Mouse (Mus musculus): ENCODE data around the gene Fem1a. TPM values are rescaled to one million over a fixed set of nuclear protein-coding genes. Genes with fewer than 3 reads are reported as not detected.
A peak's percentile ranks its signal among the peaks of the same experiment; 100 is the strongest.

Gene Fem1a
- polyA plus RNA-seq, 1 experiment: 43.6 TPM

GRCm38 (mm10) chr17:56273482-56273881 lies 16.9 kb downstream of the Fem1a start:
- H3K4me3 ChIP-seq: no peak overlapping the region
- TF ChIP-seq POLR2AphosphoS2 (IDR thresholded peaks at IDR 0.05; ENCODE audit: insufficient read length, low read depth) (no peak), REST (IDR thresholded peaks at IDR 0.05; ENCODE audit: insufficient read depth, insufficient read length) (no peak), POLR2A (IDR thresholded peaks at IDR 0.05; ENCODE audit: insufficient read length, low read depth) (no peak), E2F4 (IDR thresholded peaks at IDR 0.05; ENCODE audit: insufficient read depth) (no peak), MAX (IDR thresholded peaks at IDR 0.05; ENCODE audit: low read depth) (no peak), MYOD1 (IDR thresholded peaks at IDR 0.05; ENCODE audit: control insufficient read depth in 1 of 3, insufficient read length in 2 of 3, low read depth in 2 of 3) (no peak), USF1 (IDR thresholded peaks at IDR 0.05; ENCODE audit: low read depth) (no peak), CEBPB (IDR thresholded peaks at IDR 0.05; ENCODE audit: insufficient read depth, poor library complexity, severe bottlenecking) (no peak), TCF12 (IDR thresholded peaks at IDR 0.05; ENCODE audit: insufficient read depth, poor library complexity, severe bottlenecking) (no peak), TCF3 (IDR thresholded peaks at IDR 0.05; ENCODE audit: insufficient read length, low read depth) (no peak), SRF (IDR thresholded peaks at IDR 0.05; ENCODE audit: control insufficient read depth, insufficient read length, low read depth) (no peak), MYOG (IDR thresholded peaks at IDR 0.05; ENCODE audit: control insufficient read depth in 1 of 3, insufficient read depth in 1 of 3, insufficient read length in 2 of 3, low read depth in 2 of 3) (no peak)
- no peaks in the 10 kb centered on the region for H3K36me3 ChIP-seq (ENCODE audit: control insufficient read depth, insufficient read depth)
- H3K4me2 ChIP-seq (ENCODE audit: low read depth): no peak overlapping the region
- no peaks in the 10 kb centered on the region for H3K27me3 ChIP-seq (ENCODE audit: control insufficient read depth, insufficient read depth, insufficient read length)
- H3K79me2 ChIP-seq (ENCODE audit: control insufficient read depth, insufficient read depth): peaks cover 9% of the 10 kb centered on the region
- no peak overlapping the region for H3ac ChIP-seq (ENCODE audit: control insufficient read depth, insufficient read length)

DNA sequence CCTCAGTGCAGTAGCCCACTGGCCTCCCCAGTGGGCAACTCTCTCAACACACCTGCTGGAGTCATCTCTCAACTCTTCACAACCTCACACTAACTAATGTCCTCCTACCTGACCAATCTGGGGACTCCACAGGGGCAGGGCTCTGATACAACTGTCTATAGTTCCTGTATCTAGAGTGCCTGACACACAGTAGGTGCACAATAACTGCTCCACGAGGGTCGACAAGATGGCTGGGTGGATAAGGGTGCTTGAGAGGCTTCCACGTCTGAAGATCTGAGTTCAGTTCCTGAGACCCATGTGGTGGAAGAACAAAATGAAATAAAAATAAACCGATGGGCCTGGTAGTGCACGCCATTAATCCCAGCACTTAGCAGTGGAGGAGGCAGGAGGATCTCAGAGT lies 17.4 kb downstream of the Fem1a start:
- H3K4me3 ChIP-seq: no peak overlapping the region
- H3K27me3 ChIP-seq (ENCODE audit: control insufficient read depth, insufficient read depth, insufficient read length): no peaks in the 10 kb centered on the region
- no peak for TF ChIP-seq CEBPB (IDR thresholded peaks at IDR 0.05; ENCODE audit: insufficient read depth, poor library complexity, severe bottlenecking)
- TF ChIP-seq POLR2A (IDR thresholded peaks at IDR 0.05; ENCODE audit: insufficient read length, low read depth): no peak
- no peak for TF ChIP-seq TCF12 (IDR thresholded peaks at IDR 0.05; ENCODE audit: insufficient read depth, poor library complexity, severe bottlenecking)
- TF ChIP-seq E2F4 (IDR thresholded peaks at IDR 0.05; ENCODE audit: insufficient read depth): no peak
- TF ChIP-seq MYOG (IDR thresholded peaks at IDR 0.05; ENCODE audit: control insufficient read depth in 1 of 3, insufficient read depth in 1 of 3, insufficient read length in 2 of 3, low read depth in 2 of 3): no peak
- TF ChIP-seq TCF3 (IDR thresholded peaks at IDR 0.05; ENCODE audit: insufficient read length, low read depth): no peak
- no peak for TF ChIP-seq POLR2AphosphoS2 (IDR thresholded peaks at IDR 0.05; ENCODE audit: insufficient read length, low read depth)
- TF ChIP-seq MAX (IDR thresholded peaks at IDR 0.05; ENCODE audit: low read depth): no peak
- TF ChIP-seq SRF (IDR thresholded peaks at IDR 0.05; ENCODE audit: control insufficient read depth, insufficient read length, low read depth): no peak
- no peak for TF ChIP-seq REST (IDR thresholded peaks at IDR 0.05; ENCODE audit: insufficient read depth, insufficient read length)
- H3K4me2 ChIP-seq (ENCODE audit: low read depth): no peak overlapping the region
- H3ac ChIP-seq (ENCODE audit: control insufficient read depth, insufficient read length): no peak overlapping the region
- no peaks in the 10 kb centered on the region for H3K36me3 ChIP-seq (ENCODE audit: control insufficient read depth, insufficient read depth)
- peaks cover 9% of the 10 kb centered on the region for H3K79me2 ChIP-seq (ENCODE audit: control insufficient read depth, insufficient read depth)

GRCm38 (mm10) chr17:56275842-56276480 lies 19.4 kb downstream of the Fem1a start:
- Histone ChIP-seq H3K79me2 (ENCODE audit: control insufficient read depth, insufficient read depth) (peaks cover 9% of the 10 kb centered on the region), H3K27me3 (ENCODE audit: control insufficient read depth, insufficient read depth, insufficient read length) (no peaks in the 10 kb centered on the region), H3K4me3 (peak overlapping the region; percentile 61), H3K4me2 (ENCODE audit: low read depth) (peak overlapping the region; percentile 86), H3K36me3 (ENCODE audit: control insufficient read depth, insufficient read depth) (no peaks in the 10 kb centered on the region), H3ac (ENCODE audit: control insufficient read depth, insufficient read length) (peak overlapping the region; percentile 31)
- TF ChIP-seq POLR2A (IDR thresholded peaks at IDR 0.05; ENCODE audit: insufficient read length, low read depth): no peak
- no peak for TF ChIP-seq USF1 (IDR thresholded peaks at IDR 0.05; ENCODE audit: low read depth)
- no peak for TF ChIP-seq SRF (IDR thresholded peaks at IDR 0.05; ENCODE audit: control insufficient read depth, insufficient read length, low read depth)
- no peak for TF ChIP-seq POLR2AphosphoS2 (IDR thresholded peaks at IDR 0.05; ENCODE audit: insufficient read length, low read depth)
- no peak for TF ChIP-seq MAX (IDR thresholded peaks at IDR 0.05; ENCODE audit: low read depth)
- no peak for TF ChIP-seq MYOD1 (IDR thresholded peaks at IDR 0.05; ENCODE audit: control insufficient read depth in 1 of 3, insufficient read length in 2 of 3, low read depth in 2 of 3)
- TF ChIP-seq REST (IDR thresholded peaks at IDR 0.05; ENCODE audit: insufficient read depth, insufficient read length): no peak
- TF ChIP-seq MYOG (IDR thresholded peaks at IDR 0.05; ENCODE audit: control insufficient read depth in 1 of 3, insufficient read depth in 1 of 3, insufficient read length in 2 of 3, low read depth in 2 of 3): no peak
- TF ChIP-seq E2F4 (IDR thresholded peaks at IDR 0.05; ENCODE audit: insufficient read depth): no peak
- no peak for TF ChIP-seq TCF12 (IDR thresholded peaks at IDR 0.05; ENCODE audit: insufficient read depth, poor library complexity, severe bottlenecking)
- no peak for TF ChIP-seq TCF3 (IDR thresholded peaks at IDR 0.05; ENCODE audit: insufficient read length, low read depth)
- no peak for TF ChIP-seq CEBPB (IDR thresholded peaks at IDR 0.05; ENCODE audit: insufficient read depth, poor library complexity, severe bottlenecking)

- no peak for TF ChIP-seq MYOG (IDR thresholded peaks at IDR 0.05; ENCODE audit: control insufficient read depth in 1 of 3, insufficient read depth in 1 of 3, insufficient read length in 2 of 3, low read depth in 2 of 3)
- TF ChIP-seq USF1 (IDR thresholded peaks at IDR 0.05; ENCODE audit: low read depth): peak; percentile 58
- TF ChIP-seq POLR2AphosphoS2 (IDR thresholded peaks at IDR 0.05; ENCODE audit: insufficient read length, low read depth): peak; percentile 56
- peak; percentile 45 for TF ChIP-seq POLR2A (IDR thresholded peaks at IDR 0.05; ENCODE audit: insufficient read length, low read depth)
- TF ChIP-seq SRF (IDR thresholded peaks at IDR 0.05; ENCODE audit: control insufficient read depth, insufficient read length, low read depth): no peak
- peak; percentile 82 for TF ChIP-seq MAX (IDR thresholded peaks at IDR 0.05; ENCODE audit: low read depth)
- no peak for TF ChIP-seq MYOD1 (IDR thresholded peaks at IDR 0.05; ENCODE audit: control insufficient read depth in 1 of 3, insufficient read length in 2 of 3, low read depth in 2 of 3)
- TF ChIP-seq REST (IDR thresholded peaks at IDR 0.05; ENCODE audit: insufficient read depth, insufficient read length): no peak
- H3K4me3 ChIP-seq: peak within 1 kb of the TSS; percentile 61
- H3K36me3 ChIP-seq (ENCODE audit: control insufficient read depth, insufficient read depth): no peaks in the 10 kb centered on the region
- peak within 1 kb of the TSS; percentile 86 for H3K4me2 ChIP-seq (ENCODE audit: low read depth)
- peak within 1 kb of the TSS; percentile 31 for H3ac ChIP-seq (ENCODE audit: control insufficient read depth, insufficient read length)
- no peaks in the 10 kb centered on the region for H3K27me3 ChIP-seq (ENCODE audit: control insufficient read depth, insufficient read depth, insufficient read length)
- H3K79me2 ChIP-seq (ENCODE audit: control insufficient read depth, insufficient read depth): peaks cover 9% of the 10 kb centered on the region
Measured at GRCm38 (mm10) chr17:56276643-56277566, 20.3 kb downstream of the Fem1a start, which contains the start of gene Ticam1. TSS of gene Ticam1 (minus strand) at chr17:56276786.
